Mouse (Mus musculus) ES-E14 (cell line): Measurements from ENCODE around the gene Pla2g7. TPM values are rescaled to one million over a fixed set of nuclear protein-coding genes. Genes with fewer than 3 reads are reported as not detected.
A peak's percentile ranks its signal among the peaks of the same experiment; 100 is the strongest.

ENCODE experiments used
- DNase-seq: peaks from one replicate; pipeline ENCODE4 v3.0.0-alpha.2; 2013; ENCODE audit warnings: low read depth, low spot score
- H3K27ac ChIP-seq: 2 replicates; pipeline ENCODE4 v1.5.1; 2012; ENCODE audit warnings: low read depth, mild to moderate bottlenecking, low read length, moderate library complexity, mixed read lengths; ENCODE audit not compliant: poor library complexity, insufficient read depth, severe bottlenecking
- H3K36me3 ChIP-seq: 2 replicates; pipeline ENCODE4 v1.6.1; 2012; ENCODE audit warnings: mild to moderate bottlenecking, low read length, moderate library complexity, mixed read lengths; ENCODE audit not compliant: control insufficient read depth, poor library complexity, insufficient read depth, severe bottlenecking
- H3K4me1 ChIP-seq, 2 experiments: fragments of 150-350 bp in 1 of 2; sonication (generic) in 1 of 2; 2 replicates each; pipeline ENCODE4 v1.6.1; 2012; ENCODE audit warnings: low read length in 2 of 2, mild to moderate bottlenecking in 1 of 2, mixed read lengths in 1 of 2; ENCODE audit not compliant: control insufficient read depth in 2 of 2, insufficient read depth in 2 of 2, poor library complexity in 1 of 2
- H3K4me3 ChIP-seq, 2 experiments: fragments of 150-350 bp in 1 of 2; sonication (generic) in 1 of 2; 2 replicates each; pipeline ENCODE4 v1.5.1; 2012; ENCODE audit warnings: low read length in 2 of 2, low read depth in 1 of 2, mild to moderate bottlenecking in 1 of 2, mixed read lengths in 1 of 2; ENCODE audit not compliant: insufficient read depth in 1 of 2, poor library complexity in 1 of 2, severe bottlenecking in 1 of 2
- H3K9ac ChIP-seq: 2 replicates; pipeline ENCODE4 v1.6.1; 2012; ENCODE audit warnings: low read depth, mild to moderate bottlenecking, low read length, mixed read lengths; ENCODE audit not compliant: poor library complexity, insufficient read depth, severe bottlenecking
- H3K9me3 ChIP-seq: fragments of 150-350 bp; sonication (generic); 2 replicates; pipeline ENCODE4 v1.6.1; 2012; ENCODE audit warnings: low read depth, mild to moderate bottlenecking, low read length; ENCODE audit not compliant: control insufficient read depth, insufficient read depth
- CHD2 ChIP-seq: IDR thresholded peaks from 2 replicates; pipeline ENCODE4 v1.6.1; 2014; ENCODE audit warnings: mild to moderate bottlenecking, low read depth, low read length, inconsistent platforms
- HCFC1 ChIP-seq: IDR thresholded peaks from 2 replicates; pipeline ENCODE4 v1.6.1; 2012; ENCODE audit warnings: low read length, inconsistent platforms, borderline replicate concordance; ENCODE audit not compliant: insufficient read depth
- MAFK ChIP-seq: IDR thresholded peaks from 2 replicates; pipeline ENCODE4 v1.6.1; 2014; ENCODE audit warnings: mild to moderate bottlenecking, low read depth, low read length, inconsistent platforms; ENCODE audit not compliant: insufficient read depth
- ZC3H11A ChIP-seq: IDR thresholded peaks from 2 replicates; pipeline ENCODE4 v1.6.1; 2012; ENCODE audit warnings: low read depth, mild to moderate bottlenecking, inconsistent platforms, low read length, borderline replicate concordance
- ZNF384 ChIP-seq: IDR thresholded peaks from 2 replicates; pipeline ENCODE4 v1.6.1; 2012; ENCODE audit warnings: low read depth, low read length, inconsistent platforms
- in situ Hi-C, 2 experiments: fragments of 600-800 bp; cut with MboI; formaldehyde crosslinking; loops; one replicate each; pipeline ENCODE4 v1.15.1; 2025; ENCODE audit warnings: low sequenced_read_pairs in 2 of 2, inconsistent platforms in 1 of 2; ENCODE audit not compliant: unreplicated experiment in 2 of 2
- total RNA-seq: library from RNA; depleted of rRNA; stranded (reverse); fragments of 300-350 nt; gene quantifications from 2 replicates; pipeline ENCODE4 v1.2.3, GENCODE M21; 2012

Gene Pla2g7
- total RNA-seq, 1 experiment = 5.7 TPM

DNA sequence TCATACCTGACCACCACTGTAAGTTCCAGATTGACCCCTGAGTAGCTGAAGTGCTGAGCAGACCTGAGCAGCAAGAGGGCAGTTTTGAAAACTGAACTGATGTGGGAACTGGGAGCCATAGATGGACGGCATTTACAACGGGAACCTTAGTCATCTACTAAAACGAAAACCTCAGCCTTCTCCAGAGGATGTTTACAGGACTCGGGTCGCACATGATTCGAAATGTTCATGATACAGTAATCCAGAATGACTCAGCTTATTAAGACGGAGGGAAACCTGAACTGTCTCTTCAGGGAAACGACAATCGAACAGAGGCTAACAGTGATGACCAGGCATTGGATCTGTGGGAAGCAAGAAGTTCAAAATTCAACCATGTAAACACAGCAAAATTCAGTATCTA is 51.3 kb downstream of the Pla2g7 start:
- H3K9me3 ChIP-seq = no peaks in the 10 kb centered on the region
- H3K27ac ChIP-seq = no peak overlapping the region
- H3K9ac ChIP-seq = no peak overlapping the region
- no peak for TF ChIP-seq MAFK
- H3K4me3 ChIP-seq = no peak overlapping the region
- H3K4me1 ChIP-seq = no peaks in the 10 kb centered on the region
- in situ Hi-C loops = loop anchor here in 1 of 2 experiments (25.0 kb wide), 1 partner anchor 357 kb away; the partner anchor contains the start of gene Adgrf1
- DNase-seq = no peak
- no peaks in the 10 kb centered on the region for H3K36me3 ChIP-seq

DNA sequence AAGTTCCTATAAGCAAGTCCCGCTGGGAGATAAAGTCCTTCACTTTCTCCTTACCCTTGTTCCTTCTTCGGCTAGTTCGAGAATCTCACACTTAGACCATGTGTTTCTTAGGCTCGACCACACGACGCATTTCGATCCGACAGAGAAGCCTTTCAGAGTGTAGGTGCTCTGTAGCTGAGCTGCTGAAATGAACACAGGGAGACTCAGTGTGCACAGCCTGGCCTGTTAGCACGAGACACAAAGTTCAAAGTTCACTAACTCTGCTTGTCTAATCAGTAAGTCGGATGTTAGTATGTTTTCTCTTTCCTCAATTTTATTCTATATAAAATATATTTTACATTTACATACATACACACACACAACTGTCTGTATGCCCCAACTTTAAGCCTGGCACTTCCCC is 54.2 kb downstream of the Pla2g7 start:
- Histone ChIP-seq H3K36me3 (no peaks in the 10 kb centered on the region), H3K9me3 (no peaks in the 10 kb centered on the region), H3K4me3 (no peak overlapping the region), H3K27ac (no peak overlapping the region), H3K9ac (no peak overlapping the region), H3K4me1 (no peaks in the 10 kb centered on the region)
- TF ChIP-seq HCFC1 = no peak
- no peak for TF ChIP-seq MAFK
- no peak for TF ChIP-seq ZNF384
- TF ChIP-seq CHD2 = no peak
- no peak for TF ChIP-seq ZC3H11A
- in situ Hi-C loops = loop anchor here in 1 of 2 experiments (25.0 kb wide), 1 partner anchor 360 kb away; the partner anchor contains the start of gene Adgrf1
- no peak for DNase-seq

DNA sequence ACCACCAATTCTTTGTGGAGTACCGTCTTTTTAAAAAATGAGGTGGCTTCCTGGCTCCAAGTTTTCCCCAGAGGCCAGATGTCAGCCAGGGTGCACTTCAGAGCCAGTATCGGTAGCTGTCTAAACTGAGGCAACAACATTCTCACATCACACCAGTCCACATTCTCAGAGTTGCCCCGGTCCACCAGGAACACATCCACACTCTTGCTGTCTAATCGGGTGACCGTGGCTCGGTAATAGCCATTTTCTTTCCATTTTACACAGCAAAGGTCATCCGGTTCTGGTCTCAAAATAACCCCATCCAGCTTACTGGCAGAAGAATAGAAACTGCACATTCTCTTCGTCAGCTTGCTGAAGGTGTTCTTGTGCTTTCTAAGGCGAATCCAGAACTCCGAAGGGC is 60.3 kb downstream of the Pla2g7 start:
- H3K4me3 ChIP-seq = no peak overlapping the region
- no peak overlapping the region for H3K27ac ChIP-seq
- TF ChIP-seq MAFK = no peak
- no peak for TF ChIP-seq ZC3H11A
- TF ChIP-seq CHD2 = no peak
- TF ChIP-seq HCFC1 = no peak
- TF ChIP-seq ZNF384 = no peak
- H3K36me3 ChIP-seq = no peaks in the 10 kb centered on the region
- H3K4me1 ChIP-seq = no peaks in the 10 kb centered on the region
- no peaks in the 10 kb centered on the region for H3K9me3 ChIP-seq
- DNase-seq = no peak
- H3K9ac ChIP-seq = no peak overlapping the region
- in situ Hi-C loops = no loop called here

DNA sequence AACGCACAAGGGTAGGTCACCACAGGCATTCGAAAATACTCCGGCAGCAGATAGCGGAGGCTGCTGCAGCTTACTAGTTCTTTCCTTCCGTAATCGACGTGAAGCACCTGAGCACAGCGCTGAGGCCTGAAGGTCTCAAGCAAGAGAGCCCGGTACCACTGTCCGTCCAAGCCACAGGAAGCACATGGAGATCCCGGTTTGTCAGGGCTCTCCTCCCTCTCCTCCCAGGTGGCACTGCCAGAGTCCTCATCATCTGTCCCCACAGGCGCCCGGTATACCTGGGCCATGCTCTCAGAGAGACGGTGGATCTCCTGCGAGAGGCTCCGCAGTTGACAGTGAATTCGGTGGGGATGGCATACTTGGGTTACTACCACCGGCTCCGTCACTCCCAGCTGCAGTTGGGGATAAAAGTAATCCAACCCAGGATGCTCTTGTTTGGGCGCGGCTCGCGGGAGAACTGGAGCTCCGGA is 61.2 kb downstream of the Pla2g7 start:
- Histone ChIP-seq H3K9ac (no peak overlapping the region), H3K27ac (no peak overlapping the region), H3K4me1 (no peaks in the 10 kb centered on the region), H3K9me3 (no peaks in the 10 kb centered on the region), H3K36me3 (no peaks in the 10 kb centered on the region), H3K4me3 (peak overlapping the region in 1 of 2 experiments; percentile 60; a peak in 2 of 4 replicates)
- in situ Hi-C loops = no loop called here
- no peak for DNase-seq
- TF ChIP-seq MAFK (no peak), CHD2 (no peak), HCFC1 (no peak), ZC3H11A (no peak)
